Mouse (Mus musculus) lung, postnatal 0 days (tissue): ENCODE measurements around the gene Gm49383. TPM values are rescaled to one million over a fixed set of nuclear protein-coding genes. Genes with fewer than 3 reads are reported as not detected.
A peak's percentile ranks its signal among the peaks of the same experiment; 100 is the strongest.

ENCODE experiments used
- ATAC-seq: fragments of 200-750 bp; cut with Nextera tagmentation; 2 replicates; pipeline ENCODE4 v1.8.0; 2017; ENCODE audit warnings: moderate library complexity
- DNase-seq: peaks from one replicate; pipeline ENCODE4 v3.0.0-alpha.2; 2016; ENCODE audit warnings: low spot score
- H3K27ac ChIP-seq: fragments of 300-500 bp; sonication (generic); 2 replicates; pipeline ENCODE4 v1.5.1; 2014; ENCODE audit warnings: antibody characterized with exemption, mild to moderate bottlenecking, low read length, mixed read lengths
- H3K27me3 ChIP-seq: fragments of 300-500 bp; sonication (generic); replicated peaks from 2 replicates; pipeline ENCODE4 v1.6.1; 2014; ENCODE audit warnings: low read length, mixed read lengths; ENCODE audit not compliant: insufficient read depth
- H3K36me3 ChIP-seq: fragments of 300-500 bp; sonication (generic); 2 replicates; pipeline ENCODE4 v1.6.1; 2014; ENCODE audit warnings: low read length, mixed read lengths; ENCODE audit not compliant: insufficient read depth
- H3K4me1 ChIP-seq: fragments of 300-500 bp; sonication (generic); 2 replicates; pipeline ENCODE4 v1.6.1; 2014; ENCODE audit warnings: antibody characterized with exemption, low read depth, low read length, mixed read lengths; ENCODE audit not compliant: insufficient read depth
- H3K4me2 ChIP-seq: fragments of 300-500 bp; sonication (generic); replicated peaks from 2 replicates; pipeline ENCODE4 v1.6.1; 2014; ENCODE audit warnings: low read depth, mild to moderate bottlenecking, low read length, moderate library complexity, mixed read lengths
- H3K4me3 ChIP-seq: fragments of 300-500 bp; sonication (generic); 2 replicates; pipeline ENCODE4 v1.5.1; 2014; ENCODE audit warnings: low read depth, low read length
- H3K9ac ChIP-seq: fragments of 300-500 bp; sonication (generic); replicated peaks from 2 replicates; pipeline ENCODE4 v1.6.1; 2014; ENCODE audit warnings: low read depth, mild to moderate bottlenecking
- H3K9me3 ChIP-seq: fragments of 300-500 bp; sonication (generic); 2 replicates; pipeline ENCODE4 v1.6.1; 2016; ENCODE audit warnings: low read length, mixed read lengths
- CTCF ChIP-seq: IDR thresholded peaks from 2 replicates; pipeline ENCODE4 v1.5.1; 2016; ENCODE audit warnings: antibody characterized with exemption, mild to moderate bottlenecking
- EP300 ChIP-seq: IDR thresholded peaks from 2 replicates; pipeline ENCODE4 v1.6.1; 2016; ENCODE audit warnings: antibody characterized with exemption, mild to moderate bottlenecking, control low read depth
- WGBS: fragments of 180-500 bp; shearing (Covaris S2); extraction: QIAGEN DNeasy Blood & Tissue Kit; methylation state at CpG from one replicate; pipeline ENCODE4 v1.1.7; 2014; 5-methylcytosine and 5-hydroxymethylcytosine counted together
- polyA plus RNA-seq: library from polyadenylated mRNA; unstranded; fragments of >200 nt; fragmentation: Nextera tagmentation; extraction: Ambion mirVana; gene quantifications from 2 replicates; pipeline ENCODE4 v1.2.1, GENCODE M21; 2015

Gene Gm49383
- polyA plus RNA-seq, 1 experiment from 2014 or later = 8.2 TPM

DNA sequence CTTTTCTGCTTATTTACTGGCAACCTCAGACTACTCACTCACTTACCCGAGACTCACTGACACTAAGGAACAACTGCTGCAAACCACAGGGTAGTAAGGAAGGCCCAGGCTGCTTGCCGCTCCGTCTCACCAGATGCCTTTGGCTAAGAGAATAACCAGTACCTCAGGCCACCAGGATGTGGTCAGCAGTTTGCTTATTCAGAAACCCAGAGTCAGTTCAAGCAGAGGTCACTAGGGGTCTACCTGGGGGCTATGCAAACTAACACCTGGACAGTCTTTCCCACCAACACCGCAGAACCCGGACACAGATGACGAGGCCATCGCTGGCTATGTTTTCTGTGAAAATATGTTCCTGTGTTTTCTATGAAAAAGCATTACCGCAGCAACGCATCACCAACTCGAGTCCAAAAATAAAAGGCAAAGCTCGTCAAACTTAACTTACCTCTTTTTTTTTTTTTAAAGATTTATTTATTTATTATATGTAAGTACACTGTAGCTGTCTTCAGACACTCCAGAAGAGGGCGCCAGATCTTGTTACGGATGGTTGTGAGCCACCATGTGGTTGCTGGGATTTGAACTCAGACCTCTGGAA is 16.4 kb upstream of the Gm49383 start:
- DNase-seq (no peak), ATAC-seq (no peak)
- Histone ChIP-seq H3K27ac (no peak overlapping the region), H3K4me1 (no peaks in the 10 kb centered on the region), H3K36me3 (no peaks in the 10 kb centered on the region), H3K9ac (no peak overlapping the region), H3K4me3 (no peak overlapping the region), H3K9me3 (no peaks in the 10 kb centered on the region), H3K4me2 (no peak overlapping the region), H3K27me3 (no peaks in the 10 kb centered on the region)
- TF ChIP-seq EP300 (no peak), CTCF (no peak)
- 90% methylated on average over 13 of the region's 13 CpGs for WGBS

DNA sequence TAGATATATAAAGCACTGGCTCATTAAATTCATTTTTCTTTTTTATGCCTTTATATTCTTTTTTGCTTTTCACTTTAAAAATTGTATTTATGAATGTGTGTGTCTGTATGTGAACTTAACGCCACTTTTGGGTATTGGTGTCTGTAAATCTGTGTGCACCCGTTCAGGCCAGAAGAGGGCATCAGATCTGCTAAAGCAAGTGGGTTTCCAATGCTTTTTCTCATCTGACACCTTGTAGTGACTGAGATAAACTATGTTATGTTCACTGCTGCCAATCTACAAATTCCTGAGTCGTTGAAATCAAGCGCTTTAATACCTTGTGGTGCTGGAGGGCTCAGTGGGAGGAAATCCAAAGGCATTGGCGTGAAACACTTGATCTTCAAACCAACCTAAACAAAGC is 14.2 kb upstream of the Gm49383 start:
- Histone ChIP-seq H3K27me3 (no peaks in the 10 kb centered on the region), H3K4me3 (no peak overlapping the region), H3K4me2 (no peak overlapping the region), H3K27ac (no peak overlapping the region), H3K9ac (no peak overlapping the region), H3K36me3 (no peaks in the 10 kb centered on the region), H3K4me1 (no peaks in the 10 kb centered on the region), H3K9me3 (no peaks in the 10 kb centered on the region)
- TF ChIP-seq EP300 = no peak
- peak; percentile 59 for TF ChIP-seq CTCF
- WGBS = 66% methylated on average over 5 of the region's 5 CpGs
- DNase-seq (peak; percentile 37), ATAC-seq (no peak)

DNA sequence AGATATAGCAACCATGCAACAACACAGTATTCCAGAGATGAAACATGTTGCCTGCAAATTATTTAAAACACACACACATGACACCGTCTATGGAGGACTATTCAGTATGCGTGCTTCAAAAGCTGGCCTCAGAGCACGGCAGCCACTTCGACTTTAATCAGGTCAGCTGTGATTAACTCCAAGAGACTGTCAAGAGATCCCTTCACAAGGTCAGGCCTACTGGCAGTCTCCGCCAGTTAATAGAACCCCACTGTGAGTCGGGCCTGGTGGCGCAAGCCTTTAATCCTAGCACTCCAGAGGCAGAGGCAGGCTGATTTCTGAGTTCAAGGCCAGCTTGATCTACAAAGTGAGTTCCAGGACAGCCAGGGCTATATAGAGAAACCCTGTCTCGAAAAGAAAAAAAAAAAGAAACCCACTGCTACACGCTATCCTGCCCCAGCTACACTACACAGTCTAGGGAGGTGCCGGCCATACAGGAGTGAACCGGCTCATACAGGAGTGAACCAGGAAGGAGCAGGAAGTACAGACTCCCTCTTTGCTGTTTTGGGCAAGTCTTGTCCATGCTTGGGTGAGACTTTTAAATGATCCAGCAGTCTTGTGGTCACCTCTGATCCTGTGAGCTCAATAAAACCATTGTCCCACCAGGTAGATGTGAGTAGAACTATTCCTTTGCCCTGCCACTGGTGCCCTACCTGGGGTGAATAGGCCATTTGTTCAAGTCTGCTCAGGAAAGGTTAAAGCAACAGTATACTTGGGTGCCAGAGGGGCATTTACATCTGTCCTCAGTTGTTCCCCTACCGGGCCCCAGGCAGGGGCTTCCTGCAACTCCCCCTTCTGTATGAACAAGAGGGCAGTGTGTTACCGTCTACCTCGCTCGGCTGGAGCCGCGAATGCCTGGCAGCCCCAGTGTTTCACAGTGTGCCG is 13.4 kb upstream of the Gm49383 start:
- H3K4me3 ChIP-seq = no peak overlapping the region
- TF ChIP-seq EP300 = no peak
- no peak for TF ChIP-seq CTCF
- no peak overlapping the region for H3K4me2 ChIP-seq
- H3K9ac ChIP-seq = no peak overlapping the region
- H3K9me3 ChIP-seq = no peaks in the 10 kb centered on the region
- no peak overlapping the region for H3K27ac ChIP-seq
- ATAC-seq = no peak
- no peaks in the 10 kb centered on the region for H3K4me1 ChIP-seq
- WGBS = 92% methylated on average over 18 of the region's 18 CpGs
- DNase-seq = no peak
- no peaks in the 10 kb centered on the region for H3K36me3 ChIP-seq
- no peaks in the 10 kb centered on the region for H3K27me3 ChIP-seq

DNA sequence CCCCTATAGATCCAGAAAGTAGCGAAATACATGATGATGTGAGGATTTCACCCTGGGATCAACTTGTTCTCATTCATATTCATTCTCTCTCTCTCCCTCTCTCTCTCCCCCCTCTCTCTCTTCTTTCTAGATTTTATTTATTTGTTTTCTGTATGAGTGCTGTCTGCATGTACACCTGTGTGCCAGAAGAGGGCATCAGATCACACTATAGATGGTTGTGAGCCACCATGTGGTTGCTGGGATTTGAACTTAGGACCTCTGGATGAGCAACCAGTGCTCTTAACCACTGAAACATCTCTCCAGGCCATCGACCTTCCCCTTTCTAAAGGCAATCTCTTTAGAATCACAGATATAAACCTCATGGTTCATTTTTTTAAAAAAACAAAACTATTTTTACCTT is 11.6 kb upstream of the Gm49383 start:
- Histone ChIP-seq H3K4me1 (no peaks in the 10 kb centered on the region), H3K36me3 (no peaks in the 10 kb centered on the region), H3K27me3 (no peaks in the 10 kb centered on the region), H3K4me2 (no peak overlapping the region), H3K27ac (no peak overlapping the region), H3K4me3 (no peak overlapping the region), H3K9me3 (no peaks in the 10 kb centered on the region), H3K9ac (no peak overlapping the region)
- ATAC-seq (no peak), DNase-seq (no peak)
- TF ChIP-seq EP300 (no peak), CTCF (peak; percentile 34; the same call in 1 of the 2 replicates)
- WGBS = 95% methylated on average over 2 of the region's 2 CpGs

DNA sequence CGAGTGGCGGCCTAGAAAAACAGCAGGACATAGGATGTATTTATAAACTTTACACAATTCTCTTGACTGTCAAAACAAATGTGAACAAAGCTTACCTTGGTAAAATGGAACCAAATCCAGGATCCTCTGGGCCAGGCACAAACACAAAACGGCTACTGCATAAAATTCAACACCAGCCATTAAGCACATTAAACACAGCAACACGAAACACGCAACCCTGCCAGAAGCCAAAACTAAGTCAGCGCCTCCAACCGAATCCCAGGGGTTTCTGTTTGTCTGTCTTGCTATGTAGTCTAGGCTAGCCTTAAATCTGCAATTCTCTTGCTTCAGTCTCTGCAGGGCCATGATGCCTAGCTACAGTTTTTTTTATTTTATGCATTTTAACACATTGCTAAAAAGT is 11.0 kb upstream of the Gm49383 start:
- Histone ChIP-seq H3K9me3 (no peaks in the 10 kb centered on the region), H3K4me1 (no peaks in the 10 kb centered on the region), H3K36me3 (no peaks in the 10 kb centered on the region), H3K9ac (no peak overlapping the region), H3K27me3 (no peaks in the 10 kb centered on the region), H3K27ac (no peak overlapping the region), H3K4me2 (no peak overlapping the region), H3K4me3 (no peak overlapping the region)
- DNase-seq (no peak), ATAC-seq (no peak)
- WGBS = 95% methylated on average over 7 of the region's 7 CpGs
- TF ChIP-seq EP300 (no peak), CTCF (no peak)

DNA sequence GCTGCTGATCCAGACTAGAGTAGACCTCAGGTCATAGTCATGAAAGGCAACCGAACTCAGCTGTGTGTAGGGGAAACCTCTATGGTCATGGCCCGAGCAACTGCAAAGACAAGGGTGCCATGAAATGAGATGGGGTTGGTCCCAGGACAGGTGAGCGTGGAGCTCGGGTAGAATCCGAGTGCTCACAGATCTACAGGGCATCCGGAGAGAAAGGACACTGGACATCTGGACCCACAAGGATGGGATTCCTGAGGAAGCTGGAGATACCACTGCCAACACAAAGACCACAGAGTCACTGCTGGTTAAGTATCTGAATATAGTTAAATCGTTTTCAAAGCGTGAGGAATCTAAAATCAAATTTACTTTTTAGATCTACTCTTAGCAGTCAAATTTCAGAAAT is 10.5 kb upstream of the Gm49383 start:
- no peak for ATAC-seq
- TF ChIP-seq EP300 (no peak), CTCF (no peak)
- H3K36me3 ChIP-seq = no peaks in the 10 kb centered on the region
- H3K27me3 ChIP-seq = no peaks in the 10 kb centered on the region
- no peaks in the 10 kb centered on the region for H3K9me3 ChIP-seq
- H3K9ac ChIP-seq = no peak overlapping the region
- 88% methylated on average over 8 of the region's 8 CpGs for WGBS
- no peak for DNase-seq
- H3K4me1 ChIP-seq = no peaks in the 10 kb centered on the region
- no peak overlapping the region for H3K4me3 ChIP-seq
- H3K27ac ChIP-seq = no peak overlapping the region
- H3K4me2 ChIP-seq = no peak overlapping the region
